Mouse (Mus musculus) ovary, postnatal 14 days (tissue): ENCODE measurements around the gene Dolpp1.

Experiments
- DNase-seq: peaks from one replicate; pipeline ENCODE4 v3.0.0; 2022; ENCODE audit warnings: low spot score

Dolpp1 gene

GRCm38 (mm10) chr2:30441518-30442497 is 49.8 kb downstream of the Dolpp1 start:
- peak; percentile 64 for DNase-seq

GRCm38 (mm10) chr2:30442498-30442890 is 50.4 kb downstream of the Dolpp1 start:
- no peak for DNase-seq

- no peak for DNase-seq
Observed at GRCm38 (mm10) chr2:30443281-30443680, 51.2 kb downstream of the Dolpp1 start.

- DNase-seq = no peak
Observed at GRCm38 (mm10) chr2:30444006-30444405, 52.0 kb downstream of the Dolpp1 start.

GRCm38 (mm10) chr2:30444450-30444849 is 52.4 kb downstream of the Dolpp1 start:
- no peak for DNase-seq

GRCm38 (mm10) chr2:30445312-30445711 is 53.3 kb downstream of the Dolpp1 start:
- DNase-seq = no peak

GRCm38 (mm10) chr2:30446891-30447826 is 55.1 kb downstream of the Dolpp1 start:
- DNase-seq = no peak

- no peak for DNase-seq
Observed at GRCm38 (mm10) chr2:30448371-30448770, 56.3 kb downstream of the Dolpp1 start.
